Mouse (Mus musculus): ENCODE results near the gene Ganab.
A peak's percentile ranks its signal among the peaks of the same experiment; 100 is the strongest.
"Not testable (repeated sequence)": the region's sequence is repeated elsewhere in the genome, so short reads cannot be mapped to it uniquely, and the experiment has no call there.

Gene Ganab

GRCm38 (mm10) chr19:8897865-8898495 lies at the start of gene Ganab:
Gene Ganab, plus strand, starts transcription at chr19:8898071.
- DNase-seq = peak; percentile 97 to 99

DNA sequence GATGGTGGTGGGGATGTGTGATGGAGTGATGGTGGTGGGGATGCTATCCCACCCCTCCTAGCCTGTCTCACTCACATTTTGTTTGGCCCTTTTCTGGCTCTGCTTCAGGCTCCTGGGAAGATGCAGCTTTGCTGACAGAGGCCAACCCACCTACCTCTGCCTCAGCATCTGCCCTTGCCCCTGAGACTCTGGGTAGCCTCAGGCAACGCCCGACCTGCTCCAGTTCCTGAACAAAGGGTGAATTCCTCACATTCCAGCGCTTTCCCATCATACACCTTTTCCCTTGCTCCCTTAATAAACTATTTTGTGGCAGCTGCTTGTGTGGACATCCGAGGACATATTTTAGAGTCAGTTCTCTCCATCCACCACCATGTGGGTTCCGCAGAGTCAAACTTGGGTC lies 49.5 kb upstream of the Ganab start:
- DNase-seq = no peak

GRCm38 (mm10) chr19:8850402-8850901 lies 47.4 kb upstream of the Ganab start, which contains the start of gene Lrrn4cl:
Gene Lrrn4cl, plus strand, starts transcription at chr19:8850768.
- DNase-seq = peak in 1 of 2 experiments; percentile 61

DNA sequence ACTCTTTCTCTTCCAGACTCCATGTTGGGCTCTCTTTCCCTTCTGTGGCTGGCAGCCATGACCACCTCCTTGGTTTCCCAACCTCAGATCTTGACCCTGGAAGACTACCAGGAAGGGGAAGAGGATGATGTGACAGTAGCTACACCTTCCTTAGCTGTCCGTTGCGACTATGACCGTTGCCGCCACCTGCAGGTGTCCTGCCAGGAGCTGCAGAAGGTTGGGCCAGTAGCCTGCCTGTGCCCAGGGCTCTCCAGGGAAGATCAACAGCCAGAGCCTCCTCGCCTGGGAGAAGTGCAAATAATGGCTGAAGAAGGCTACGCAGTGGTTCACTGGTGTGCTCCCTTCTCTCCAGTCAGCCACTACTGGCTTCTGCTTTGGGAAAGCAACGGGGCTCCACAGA lies 46.2 kb upstream of the Ganab start:
- no peak for DNase-seq

GRCm38 (mm10) chr19:8852236-8852928 lies 45.5 kb upstream of the Ganab start:
- DNase-seq = no peak

GRCm38 (mm10) chr19:8853117-8853516 lies 44.8 kb upstream of the Ganab start:
- no peak for DNase-seq

- peak; percentile 77 to 81 for DNase-seq
Observed at GRCm38 (mm10) chr19:8857689-8858088, 40.2 kb upstream of the Ganab start.

GRCm38 (mm10) chr19:8859018-8859417 lies 38.9 kb upstream of the Ganab start:
- DNase-seq = peak in 1 of 2 experiments; percentile 68

GRCm38 (mm10) chr19:8864265-8864664 lies 33.6 kb upstream of the Ganab start:
- DNase-seq = no peak

DNA sequence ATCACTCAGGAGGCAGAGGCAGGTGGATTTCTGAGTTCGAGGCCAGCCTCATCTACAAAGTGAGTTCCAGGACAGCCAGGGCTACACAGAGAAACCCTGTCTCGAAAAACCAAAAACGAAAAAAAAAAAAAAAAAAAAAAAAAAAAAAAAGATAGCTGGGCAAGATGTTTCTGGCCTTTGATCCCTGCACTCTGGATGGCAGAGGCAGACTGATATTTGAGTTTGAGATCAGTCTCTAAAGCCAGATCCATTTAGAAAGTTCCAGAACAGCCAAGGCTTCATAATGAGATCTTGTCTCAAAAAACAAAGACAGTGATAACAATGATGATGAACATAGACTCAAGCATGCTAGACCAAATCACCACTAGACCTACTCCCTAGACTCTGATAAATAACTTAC lies 27.5 kb upstream of the Ganab start:
- not testable (repeated sequence) for DNase-seq

GRCm38 (mm10) chr19:8870838-8871237 lies 27.0 kb upstream of the Ganab start:
- DNase-seq = no peak

DNA sequence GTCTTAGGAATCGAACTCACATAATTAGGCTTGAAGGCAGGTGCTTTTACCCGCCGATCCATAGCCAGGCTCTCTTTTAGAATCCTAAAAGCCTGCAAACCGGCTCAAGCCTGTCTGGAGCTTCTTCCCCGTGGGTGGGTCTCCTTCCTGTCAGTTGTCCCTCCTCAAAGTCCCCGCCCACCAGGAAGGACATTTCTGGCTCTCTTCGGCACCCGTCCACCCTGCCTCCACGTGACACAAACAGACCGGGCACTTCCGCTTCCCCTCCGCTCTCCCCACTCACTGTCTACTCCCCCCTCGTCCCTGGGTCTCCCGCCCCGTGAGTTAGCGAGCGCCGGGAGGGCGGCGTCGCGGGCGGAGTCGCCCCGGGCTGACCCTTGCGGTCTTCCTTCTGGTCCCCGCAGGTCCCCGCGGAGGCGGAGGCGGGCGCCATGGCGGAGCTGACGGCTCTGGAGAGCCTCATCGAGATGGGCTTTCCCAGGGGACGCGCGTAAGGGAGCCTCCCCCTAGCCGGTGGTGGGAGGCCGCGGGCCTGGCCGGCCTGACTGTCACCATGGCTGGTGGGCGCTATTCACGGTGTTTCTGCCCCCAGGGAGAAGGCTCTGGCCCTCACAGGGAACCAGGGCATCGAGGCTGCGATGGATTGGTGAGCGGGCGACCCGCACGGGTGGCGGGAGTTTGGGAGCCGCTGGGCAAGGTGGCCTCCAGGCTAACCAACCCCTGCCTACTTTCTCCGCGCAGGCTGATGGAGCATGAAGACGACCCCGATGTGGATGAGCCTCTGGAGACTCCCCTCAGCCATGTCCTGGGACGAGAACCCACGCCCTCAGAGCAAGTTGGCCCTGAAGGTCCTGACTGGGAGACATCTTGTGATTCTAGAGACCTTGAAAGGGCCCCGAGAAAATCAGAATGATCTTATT lies 26.3 kb upstream of the Ganab start, which contains the start of gene Ubxn1:
TSS of gene Ubxn1 (plus strand) at position 230 of the 920 bp plus-strand sequence.
- peak; percentile 97 to 99 for DNase-seq

- no peak for DNase-seq
Observed at GRCm38 (mm10) chr19:8872266-8872840, 25.5 kb upstream of the Ganab start.

- no peak for DNase-seq
Observed at GRCm38 (mm10) chr19:8875031-8875430, 22.8 kb upstream of the Ganab start.

GRCm38 (mm10) chr19:8880311-8881033 lies 17.4 kb upstream of the Ganab start, which contains the start of gene Uqcc3:
Gene Uqcc3, minus strand, starts transcription at chr19:8880923.
- DNase-seq = peak; percentile 93 to 95

DNA sequence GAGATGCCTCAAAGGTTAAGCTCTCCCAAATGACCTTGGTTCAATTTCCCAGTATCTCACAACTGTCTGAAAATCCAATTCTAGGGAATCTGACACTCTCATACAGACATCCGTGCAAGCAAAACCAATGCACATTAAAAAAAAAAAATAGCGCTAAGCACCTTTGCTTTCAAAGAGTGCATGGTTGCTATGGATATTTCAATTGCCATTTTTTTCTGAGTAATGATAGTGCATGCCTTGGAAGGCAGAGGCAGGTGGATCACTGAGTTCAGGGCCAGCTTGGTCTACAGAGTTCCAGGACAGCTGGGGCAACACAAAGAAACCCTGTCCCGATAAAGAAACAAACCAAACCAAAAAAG lies 16.9 kb upstream of the Ganab start:
- DNase-seq = no peak

DNA sequence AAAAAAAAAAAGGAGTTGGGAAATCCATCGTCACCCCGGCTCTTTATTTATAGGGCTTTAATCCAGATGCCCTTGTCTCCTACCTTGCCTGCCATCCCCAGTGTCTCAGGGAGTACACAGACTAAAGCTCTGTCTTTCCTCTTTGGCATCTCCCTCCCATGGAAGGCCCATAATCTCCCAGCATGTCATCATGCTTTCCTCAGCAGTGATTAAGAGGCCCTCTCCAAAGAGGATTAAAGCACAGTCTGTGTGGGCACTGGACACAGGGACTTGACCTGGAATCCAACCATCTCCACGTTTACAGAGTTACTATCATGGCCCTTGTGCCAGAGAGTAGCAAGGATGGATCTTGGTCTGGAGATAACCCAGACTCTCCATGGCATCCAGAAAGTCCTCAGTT lies 14.3 kb upstream of the Ganab start, which contains the start of the genes Lbhd1 and Gm49403:
TSS of gene Lbhd1 (plus strand) at position 117 of the 400 bp plus-strand sequence.
TSS of gene Gm49403 (plus strand) at position 315 of the 400 bp plus-strand sequence.
- no peak for DNase-seq

DNA sequence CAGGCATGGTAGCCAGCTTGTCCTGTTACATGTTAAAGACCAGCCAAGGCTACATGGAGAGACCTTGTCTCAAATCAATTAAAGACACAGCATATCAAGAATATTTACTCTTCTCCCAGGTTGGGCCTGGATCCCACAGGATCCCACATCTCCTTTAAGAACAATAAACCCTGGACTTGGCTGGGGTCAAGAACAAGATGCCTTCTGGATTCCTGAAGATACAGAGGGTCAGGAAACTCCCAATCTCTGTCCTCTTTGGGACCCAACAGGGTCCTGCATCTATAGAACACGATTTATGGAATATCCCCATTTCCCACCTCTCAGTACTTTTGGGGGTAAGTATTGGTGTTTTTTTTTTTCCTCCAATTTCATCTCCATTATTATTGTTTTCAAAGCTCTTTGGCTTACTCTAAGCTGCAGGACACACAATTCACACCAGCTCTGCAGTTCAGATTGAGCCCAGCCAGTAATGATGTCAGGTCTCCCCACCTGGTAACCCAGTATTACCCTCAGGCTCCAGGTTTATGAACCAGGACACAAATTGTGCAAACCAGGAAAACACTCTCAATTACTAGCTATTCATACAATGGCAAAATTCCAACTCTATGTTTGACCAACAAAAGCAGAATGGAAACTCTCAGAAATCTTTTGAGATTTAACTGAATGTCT lies 10.8 kb upstream of the Ganab start:
- no peak for DNase-seq

DNA sequence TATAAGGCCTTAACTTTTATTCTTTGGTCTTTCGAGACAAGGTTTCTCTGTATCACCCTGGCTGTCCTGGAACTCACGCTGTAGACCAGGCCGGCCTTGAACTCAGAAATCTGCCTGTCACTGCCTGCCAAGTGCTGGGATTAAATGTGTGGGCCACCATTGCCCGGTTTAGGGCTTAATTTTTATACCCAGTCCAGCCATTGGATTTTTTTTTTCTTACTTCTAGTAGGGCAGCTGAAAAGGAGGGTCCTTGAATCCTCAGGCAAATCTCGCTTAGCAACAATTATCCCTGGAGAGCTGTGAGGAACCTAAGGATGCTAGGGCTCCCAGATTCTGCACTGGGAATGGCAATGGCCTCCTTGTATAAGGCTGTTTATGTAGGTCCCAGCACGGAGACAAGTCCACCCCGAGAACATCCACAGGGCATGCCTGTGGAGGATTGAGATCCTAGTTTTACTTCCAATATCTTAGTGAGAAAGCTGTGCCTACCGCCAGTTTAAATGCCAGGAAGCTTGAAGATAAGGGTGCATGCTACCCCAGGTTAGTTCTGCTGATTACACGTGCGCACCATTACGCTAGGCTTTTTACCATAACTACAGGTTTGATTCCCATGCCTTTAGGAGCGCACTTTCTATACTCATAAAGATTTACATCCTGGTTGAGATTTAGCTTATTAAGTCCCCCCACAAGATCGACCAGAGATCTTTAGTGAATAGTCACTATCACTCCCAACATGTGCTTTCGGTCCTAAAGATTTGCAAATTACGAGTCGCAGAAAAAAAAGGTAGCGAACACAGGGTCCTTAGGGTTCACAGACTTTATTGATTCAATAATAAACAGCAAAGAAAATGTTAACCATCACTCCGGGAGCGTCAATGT lies 10.0 kb upstream of the Ganab start:
- DNase-seq = no peak

Data from kidney, postnatal 25 days (tissue).